Mouse (Mus musculus) embryonic facial prominence, embryonic 13.5 days (tissue): ENCODE data around the gene Per1. TPM values are rescaled to one million over a fixed set of nuclear protein-coding genes. Genes with fewer than 3 reads are reported as not detected.

Experiments
- ATAC-seq: fragments of 200-750 bp; cut with Nextera tagmentation; 2 replicates; pipeline ENCODE4 v1.8.0; 2017; ENCODE audit warnings: low read depth; ENCODE audit not compliant: insufficient number of reproducible peaks, insufficient read depth, low FRiP score, low TSS enrichment
- H3K27ac ChIP-seq: fragments of 300-500 bp; sonication (generic); 2 replicates; pipeline ENCODE4 v1.5.1; 2015; ENCODE audit warnings: moderate library complexity, mild to moderate bottlenecking, inconsistent platforms
- H3K27me3 ChIP-seq: fragments of 300-500 bp; sonication (generic); 2 replicates; pipeline ENCODE4 v1.6.1; 2015; ENCODE audit warnings: mild to moderate bottlenecking, inconsistent platforms
- H3K36me3 ChIP-seq: fragments of 300-500 bp; sonication (generic); 2 replicates; pipeline ENCODE4 v1.6.1; 2015; ENCODE audit warnings: mild to moderate bottlenecking, inconsistent platforms
- H3K4me1 ChIP-seq: fragments of 300-500 bp; sonication (generic); 2 replicates; pipeline ENCODE4 v1.6.1; 2015; ENCODE audit warnings: inconsistent platforms
- H3K4me2 ChIP-seq: fragments of 300-500 bp; sonication (generic); 2 replicates; pipeline ENCODE4 v1.6.1; 2015; ENCODE audit warnings: moderate library complexity, mild to moderate bottlenecking, inconsistent platforms
- H3K4me3 ChIP-seq: fragments of 300-500 bp; sonication (generic); 2 replicates; pipeline ENCODE4 v1.5.1; 2015; ENCODE audit warnings: mild to moderate bottlenecking, inconsistent platforms
- H3K9ac ChIP-seq: fragments of 300-500 bp; sonication (generic); 2 replicates; pipeline ENCODE4 v1.6.1; 2015; ENCODE audit warnings: mild to moderate bottlenecking, inconsistent platforms
- H3K9me3 ChIP-seq: fragments of 300-500 bp; sonication (generic); 2 replicates; pipeline ENCODE4 v1.6.1; 2016; ENCODE audit warnings: inconsistent platforms
- WGBS: fragments of 180-500 bp; shearing (Covaris S2); methylation state at CpG from one replicate; pipeline ENCODE4 v1.1.7; 2015; ENCODE audit warnings: mixed read lengths; 5-methylcytosine and 5-hydroxymethylcytosine counted together
- polyA plus RNA-seq: library from polyadenylated mRNA; unstranded; fragments of >200 nt; fragmentation: Nextera tagmentation; extraction: Ambion mirVana; gene quantifications from 2 replicates; pipeline ENCODE4 v1.2.1, GENCODE M21; 2015

Gene Per1
- 11.1 and 11.5 TPM in 2 replicates for polyA plus RNA-seq

DNA sequence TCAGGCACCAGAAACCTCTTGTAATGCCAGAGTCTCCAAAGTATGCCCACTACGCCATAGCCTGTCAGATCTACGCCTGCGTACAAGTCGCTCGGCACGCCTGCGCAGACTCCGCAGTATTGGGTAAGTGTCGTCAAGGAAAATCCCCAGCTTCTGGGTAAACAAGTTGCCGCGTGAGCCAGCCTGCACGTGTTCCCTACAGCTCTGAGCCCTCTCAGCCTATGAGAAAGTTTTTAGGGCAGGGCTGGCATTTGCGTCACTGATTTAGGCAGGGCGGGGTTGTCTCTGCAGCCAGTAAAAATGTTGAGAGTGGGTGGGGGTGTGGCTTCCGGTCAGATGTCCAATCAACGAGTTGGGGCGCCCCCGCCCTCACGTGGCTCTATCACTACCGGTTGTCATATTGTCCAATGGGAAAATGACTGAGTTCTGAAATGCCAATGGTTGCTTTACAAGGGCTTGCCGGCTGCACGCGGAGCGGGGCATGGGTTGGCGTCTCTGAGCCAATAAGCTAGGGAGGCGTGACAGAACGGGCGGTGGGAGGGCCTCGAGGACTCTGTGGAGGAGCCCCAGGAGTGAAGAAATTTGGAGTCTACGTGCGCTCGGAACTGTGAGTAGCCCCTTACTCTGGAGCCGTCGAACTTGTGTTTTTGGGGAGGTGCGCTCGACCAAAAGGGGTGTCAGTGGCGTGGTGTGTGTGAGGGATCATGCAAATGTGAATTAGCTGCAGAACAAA is at the start of gene Per1:
Gene Per1 (plus strand): TSS at position 521 of the 733 bp plus-strand sequence.
- WGBS = under 1% methylated on average over 37 of the region's 37 CpGs
- peak within 1 kb of the TSS; percentile 94 for H3K27ac ChIP-seq

DNA sequence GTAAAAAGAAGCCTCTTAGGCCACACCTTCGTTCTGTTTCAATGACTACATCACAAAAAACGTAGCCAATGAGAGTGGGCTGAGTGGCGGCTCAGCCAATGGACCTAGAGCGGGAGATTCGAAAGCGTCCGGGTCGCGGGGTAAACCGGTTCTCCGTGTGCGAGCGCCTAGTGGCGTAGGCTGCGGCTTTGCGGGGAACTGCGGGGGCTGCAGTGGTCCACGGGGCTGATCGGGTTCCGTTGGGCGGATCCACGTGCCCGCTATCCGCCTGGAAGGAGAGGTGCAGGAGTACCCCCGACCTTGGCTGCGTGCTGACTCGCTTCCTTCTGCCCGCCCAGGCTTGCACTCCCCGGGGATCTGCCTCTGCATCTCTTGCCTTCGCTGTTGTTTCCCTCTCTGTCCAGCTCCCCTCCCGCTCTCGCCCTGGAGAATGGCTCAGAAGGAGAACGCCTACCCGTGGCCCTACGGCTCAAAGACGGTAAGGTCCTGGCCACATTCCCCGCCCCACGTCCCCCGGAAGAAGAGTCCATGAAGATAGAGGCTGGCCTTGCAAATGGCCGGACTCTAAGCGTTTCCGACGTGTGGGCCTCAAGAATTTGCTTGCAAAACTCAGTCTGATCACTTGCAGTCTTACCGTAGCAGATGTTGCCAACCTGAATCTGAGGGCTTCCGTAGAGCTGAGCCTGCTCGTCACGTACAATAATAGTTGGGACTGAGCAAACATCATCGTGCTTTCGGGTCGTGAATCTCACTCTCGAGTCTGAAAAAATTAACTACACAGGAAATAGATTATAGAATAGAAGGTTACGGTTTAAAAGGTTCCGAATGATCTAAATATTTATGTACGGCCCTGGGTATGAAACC is 49.3 kb upstream of the Per1 start, which contains the start of gene Aurkb:
Gene Aurkb (plus strand): TSS at position 117 of the 864 bp plus-strand sequence.
- no peaks in the 10 kb centered on the region for H3K9me3 ChIP-seq
- peak within 1 kb of the TSS; percentile 86 for H3K4me3 ChIP-seq
- H3K36me3 ChIP-seq = peaks cover 31% of the 10 kb centered on the region
- peak; percentile 59 for ATAC-seq
- under 1% methylated on average over 54 of the region's 54 CpGs for WGBS
- peak within 1 kb of the TSS; percentile 88 for H3K4me2 ChIP-seq
- H3K27me3 ChIP-seq = no peaks in the 10 kb centered on the region
- peak within 1 kb of the TSS; percentile 85 for H3K9ac ChIP-seq
- H3K27ac ChIP-seq = peak within 1 kb of the TSS; percentile 87
- peaks cover 32% of the 10 kb centered on the region for H3K4me1 ChIP-seq

More for the DNA sequence above, at the start of gene Per1:
- peak within 1 kb of the TSS; percentile 67 for H3K4me3 ChIP-seq
- H3K36me3 ChIP-seq = peaks cover 31% of the 10 kb centered on the region
- H3K9me3 ChIP-seq = no peaks in the 10 kb centered on the region
- peaks cover 59% of the 10 kb centered on the region for H3K4me1 ChIP-seq
- H3K4me2 ChIP-seq = peak within 1 kb of the TSS; percentile 98
- no peaks in the 10 kb centered on the region for H3K27me3 ChIP-seq
- ATAC-seq = peak; percentile 91
- H3K9ac ChIP-seq = peak within 1 kb of the TSS; percentile 81

DNA sequence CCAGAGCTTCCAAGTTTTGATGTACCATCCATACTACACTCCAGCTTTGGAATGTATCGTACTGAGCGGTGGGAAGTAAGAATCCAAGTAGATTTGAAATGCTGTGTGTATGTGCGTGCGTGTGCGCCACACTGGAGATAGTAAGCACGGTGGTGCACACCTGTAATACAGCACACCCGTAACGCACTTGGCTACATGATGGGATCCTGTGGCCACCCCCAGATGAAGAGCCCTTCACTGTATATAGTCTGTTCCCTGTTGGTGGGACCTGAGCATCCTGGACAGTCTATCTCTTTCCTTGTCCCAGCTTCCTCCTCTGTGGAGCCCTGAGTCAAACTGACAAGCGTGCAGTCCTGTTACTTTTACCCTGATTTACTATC is 48.6 kb upstream of the Per1 start:
- WGBS = 15% methylated on average over 9 of the region's 9 CpGs
- no peak overlapping the region for H3K27ac ChIP-seq
- peak overlapping the region; percentile 86 for H3K4me3 ChIP-seq
- H3K27me3 ChIP-seq = no peaks in the 10 kb centered on the region
- H3K9me3 ChIP-seq = no peaks in the 10 kb centered on the region
- H3K9ac ChIP-seq = peak overlapping the region; percentile 85
- H3K36me3 ChIP-seq = peaks cover 36% of the 10 kb centered on the region
- H3K4me1 ChIP-seq = peaks cover 32% of the 10 kb centered on the region
- peak overlapping the region; percentile 88 for H3K4me2 ChIP-seq
- no peak for ATAC-seq

DNA sequence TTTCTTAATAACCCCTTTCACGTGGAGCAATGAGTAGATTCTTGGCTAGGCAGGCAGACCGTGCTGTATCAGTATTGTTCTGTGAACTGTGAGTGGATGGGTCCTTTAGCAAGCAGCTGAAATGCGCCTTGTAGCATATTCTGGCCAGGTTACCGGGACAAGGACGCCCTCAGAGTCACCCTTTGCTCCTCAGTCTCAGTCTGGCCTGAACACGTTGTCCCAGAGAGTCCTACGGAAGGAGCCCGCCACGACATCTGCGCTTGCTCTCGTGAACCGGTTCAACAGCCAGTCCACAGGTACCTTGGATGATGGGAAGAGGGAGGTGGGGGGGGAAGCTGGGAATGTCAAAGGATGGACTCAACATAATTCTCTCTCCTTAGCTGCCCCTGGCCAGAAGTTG is 47.4 kb upstream of the Per1 start:
- peaks cover 32% of the 10 kb centered on the region for H3K4me1 ChIP-seq
- H3K4me2 ChIP-seq = peak overlapping the region; percentile 88
- H3K27me3 ChIP-seq = no peaks in the 10 kb centered on the region
- H3K9me3 ChIP-seq = no peaks in the 10 kb centered on the region
- 87% methylated on average over 12 of the region's 12 CpGs for WGBS
- H3K4me3 ChIP-seq = peak overlapping the region; percentile 86; the same call in 1 of the 2 replicates
- H3K9ac ChIP-seq = peak overlapping the region; percentile 32; the same call in 1 of the 2 replicates
- peaks cover 40% of the 10 kb centered on the region for H3K36me3 ChIP-seq
- no peak overlapping the region for H3K27ac ChIP-seq
- no peak for ATAC-seq

DNA sequence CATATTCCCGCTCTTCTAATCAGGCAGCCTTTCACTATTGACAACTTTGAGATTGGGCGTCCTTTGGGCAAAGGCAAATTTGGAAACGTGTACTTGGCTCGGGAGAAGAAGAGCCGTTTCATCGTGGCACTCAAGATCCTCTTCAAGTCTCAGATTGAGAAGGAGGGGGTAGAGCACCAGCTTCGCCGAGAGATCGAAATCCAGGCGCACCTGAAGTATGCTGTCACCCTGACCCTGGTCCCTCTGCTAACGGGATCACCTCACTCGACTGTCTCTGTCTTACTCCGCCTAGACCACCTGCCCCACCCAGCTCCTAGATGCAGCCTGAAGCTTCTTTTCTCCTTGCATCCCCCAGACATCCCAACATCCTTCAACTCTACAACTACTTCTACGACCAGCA is 46.9 kb upstream of the Per1 start:
- Histone ChIP-seq H3K9ac (peak overlapping the region; percentile 22; the same call in 1 of the 2 replicates), H3K4me1 (peaks cover 32% of the 10 kb centered on the region), H3K27me3 (no peaks in the 10 kb centered on the region), H3K9me3 (no peaks in the 10 kb centered on the region), H3K36me3 (peaks cover 43% of the 10 kb centered on the region), H3K4me3 (no peak overlapping the region), H3K4me2 (0 out of 2 replicates have a peak overlapping the region, but pooled peaks have one; percentile 88), H3K27ac (no peak overlapping the region)
- 93% methylated on average over 14 of the region's 14 CpGs for WGBS
- ATAC-seq = no peak

DNA sequence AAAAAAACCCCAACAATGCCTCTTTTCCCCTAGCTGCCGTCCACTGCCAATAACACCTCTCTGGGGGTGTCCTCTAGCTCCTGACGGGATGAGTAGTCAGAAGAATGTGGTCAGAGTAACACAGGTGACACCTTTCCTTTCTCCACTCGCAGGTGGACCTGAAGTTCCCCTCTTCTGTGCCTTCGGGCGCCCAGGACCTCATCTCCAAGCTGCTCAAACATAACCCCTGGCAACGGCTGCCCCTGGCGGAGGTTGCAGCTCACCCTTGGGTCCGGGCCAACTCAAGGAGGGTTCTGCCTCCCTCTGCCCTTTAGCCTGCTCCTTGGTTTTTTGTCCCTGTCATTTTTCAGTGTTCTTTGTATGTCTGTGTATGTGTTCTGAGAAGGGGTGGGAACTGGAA is 44.3 kb upstream of the Per1 start:
- H3K9me3 ChIP-seq = no peaks in the 10 kb centered on the region
- H3K27me3 ChIP-seq = no peaks in the 10 kb centered on the region
- ATAC-seq = no peak
- no peak overlapping the region for H3K9ac ChIP-seq
- no peak overlapping the region for H3K4me2 ChIP-seq
- peaks cover 32% of the 10 kb centered on the region for H3K4me1 ChIP-seq
- no peak overlapping the region for H3K4me3 ChIP-seq
- peaks cover 56% of the 10 kb centered on the region for H3K36me3 ChIP-seq
- H3K27ac ChIP-seq = no peak overlapping the region
- 94% methylated on average over 8 of the region's 8 CpGs for WGBS

DNA sequence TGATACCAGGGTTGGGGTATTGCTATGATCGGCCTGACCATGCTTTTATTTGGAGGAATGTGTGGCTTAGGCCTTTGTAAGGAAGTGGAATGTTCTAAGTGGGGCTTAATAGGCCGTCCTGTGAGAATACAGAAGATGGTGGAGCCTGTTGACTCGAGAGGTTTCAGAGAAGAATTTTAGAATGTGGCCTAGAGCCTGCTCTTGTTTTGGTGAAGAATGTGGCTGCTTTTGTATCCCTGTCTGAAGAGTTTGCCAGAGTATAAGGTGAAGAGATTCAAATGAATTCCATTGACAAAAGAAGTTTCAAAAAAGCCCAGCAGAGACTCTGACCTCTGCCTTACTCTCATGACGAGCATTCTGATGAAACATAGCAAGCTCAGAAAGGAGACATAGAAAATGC is 43.2 kb upstream of the Per1 start:
- ATAC-seq = no peak
- Histone ChIP-seq H3K36me3 (peaks cover 56% of the 10 kb centered on the region), H3K27ac (no peak overlapping the region), H3K9ac (no peak overlapping the region), H3K4me3 (no peak overlapping the region), H3K4me1 (peaks cover 25% of the 10 kb centered on the region), H3K9me3 (no peaks in the 10 kb centered on the region), H3K27me3 (no peaks in the 10 kb centered on the region), H3K4me2 (no peak overlapping the region)
- 87% methylated on average over 4 of the region's 4 CpGs for WGBS

DNA sequence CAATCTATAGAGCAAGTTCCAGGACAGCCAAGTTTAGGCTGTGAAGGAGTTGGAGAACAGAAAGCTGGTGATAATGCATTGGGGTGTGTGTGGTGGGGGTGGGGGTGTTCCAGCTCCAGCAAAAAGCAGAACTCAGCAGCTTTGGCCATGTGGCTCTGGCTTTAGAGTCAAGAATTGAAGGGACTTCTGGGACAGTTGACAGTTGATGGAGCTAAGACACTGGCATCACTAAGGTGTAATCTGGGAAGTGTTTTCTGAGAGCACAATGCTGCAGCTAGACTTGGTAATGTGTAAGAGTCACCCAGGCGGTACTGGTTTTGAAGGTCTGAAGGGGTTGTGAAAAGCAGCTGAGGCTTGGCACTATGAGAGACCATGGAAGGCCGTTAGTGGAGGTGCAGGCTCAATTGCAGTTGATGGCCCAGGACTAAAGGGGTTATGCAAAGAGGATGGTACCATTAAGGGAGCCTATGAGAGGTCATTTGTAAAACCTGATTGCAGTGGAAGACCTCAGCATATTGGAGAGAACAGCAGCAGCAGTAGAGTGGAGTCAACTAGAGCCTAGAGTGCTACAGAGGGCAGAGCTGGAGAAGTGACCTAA is 42.1 kb upstream of the Per1 start:
- Histone ChIP-seq H3K27ac (no peak overlapping the region), H3K4me2 (no peak overlapping the region), H3K27me3 (no peaks in the 10 kb centered on the region), H3K4me3 (no peak overlapping the region), H3K9ac (no peak overlapping the region), H3K36me3 (peaks cover 51% of the 10 kb centered on the region), H3K9me3 (no peaks in the 10 kb centered on the region), H3K4me1 (peaks cover 15% of the 10 kb centered on the region)
- WGBS = 92% methylated on average over 2 of the region's 2 CpGs
- no peak for ATAC-seq

DNA sequence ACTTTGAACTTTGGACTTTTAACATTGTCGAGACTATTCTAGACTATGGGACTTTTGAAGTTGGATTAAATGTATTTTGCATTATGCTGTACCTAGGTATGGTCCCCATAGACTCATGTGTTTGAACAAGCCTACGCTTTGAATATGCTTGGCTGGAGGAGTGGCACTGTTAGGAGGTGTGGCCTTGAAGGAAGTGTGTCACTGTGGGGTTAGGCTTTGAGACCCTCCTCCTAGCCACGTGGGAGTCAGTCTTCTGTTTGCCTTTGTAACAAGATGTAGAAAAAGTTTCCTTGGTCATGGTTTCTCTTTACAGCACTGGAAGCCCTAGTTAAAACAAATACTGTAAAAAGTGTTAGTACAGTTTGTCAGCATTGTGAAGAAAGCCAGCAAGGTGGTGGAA is 41.2 kb upstream of the Per1 start:
- no peak overlapping the region for H3K9ac ChIP-seq
- H3K36me3 ChIP-seq = peaks cover 42% of the 10 kb centered on the region
- no peaks in the 10 kb centered on the region for H3K9me3 ChIP-seq
- H3K4me2 ChIP-seq = no peak overlapping the region
- no peak for ATAC-seq
- peaks cover 15% of the 10 kb centered on the region for H3K4me1 ChIP-seq
- 78% methylated on average over 3 of the region's 3 CpGs for WGBS
- no peak overlapping the region for H3K4me3 ChIP-seq
- no peak overlapping the region for H3K27ac ChIP-seq
- H3K27me3 ChIP-seq = no peaks in the 10 kb centered on the region

DNA sequence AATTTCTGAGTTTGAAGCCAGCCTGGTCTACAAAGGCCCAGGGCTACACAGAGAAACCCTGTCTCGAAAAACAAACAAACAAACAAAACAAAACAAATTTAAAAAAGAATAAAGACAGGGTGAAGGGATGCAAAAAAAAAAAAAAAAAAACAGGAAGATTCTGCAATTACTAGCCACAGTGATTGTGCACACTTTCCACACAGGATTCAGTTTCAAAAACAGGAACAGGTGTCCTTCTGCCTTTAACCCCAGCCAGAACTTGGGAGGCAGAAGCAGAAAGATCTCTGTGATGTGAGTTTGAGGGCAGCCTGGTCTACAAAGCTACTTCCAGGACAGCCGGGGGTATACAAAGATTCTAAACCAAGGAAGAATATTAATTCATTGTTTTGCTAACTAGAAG is 36.8 kb upstream of the Per1 start:
- WGBS = 69% methylated on average over 2 of the region's 2 CpGs
- Histone ChIP-seq H3K4me1 (peaks cover 24% of the 10 kb centered on the region), H3K36me3 (peaks cover 12% of the 10 kb centered on the region), H3K27me3 (no peaks in the 10 kb centered on the region), H3K9me3 (no peaks in the 10 kb centered on the region), H3K4me2 (peak overlapping the region; percentile 84), H3K27ac (peak overlapping the region; percentile 87; the same call in 1 of the 2 replicates), H3K4me3 (peak overlapping the region; percentile 81), H3K9ac (peak overlapping the region; percentile 76)
- no peak for ATAC-seq

DNA sequence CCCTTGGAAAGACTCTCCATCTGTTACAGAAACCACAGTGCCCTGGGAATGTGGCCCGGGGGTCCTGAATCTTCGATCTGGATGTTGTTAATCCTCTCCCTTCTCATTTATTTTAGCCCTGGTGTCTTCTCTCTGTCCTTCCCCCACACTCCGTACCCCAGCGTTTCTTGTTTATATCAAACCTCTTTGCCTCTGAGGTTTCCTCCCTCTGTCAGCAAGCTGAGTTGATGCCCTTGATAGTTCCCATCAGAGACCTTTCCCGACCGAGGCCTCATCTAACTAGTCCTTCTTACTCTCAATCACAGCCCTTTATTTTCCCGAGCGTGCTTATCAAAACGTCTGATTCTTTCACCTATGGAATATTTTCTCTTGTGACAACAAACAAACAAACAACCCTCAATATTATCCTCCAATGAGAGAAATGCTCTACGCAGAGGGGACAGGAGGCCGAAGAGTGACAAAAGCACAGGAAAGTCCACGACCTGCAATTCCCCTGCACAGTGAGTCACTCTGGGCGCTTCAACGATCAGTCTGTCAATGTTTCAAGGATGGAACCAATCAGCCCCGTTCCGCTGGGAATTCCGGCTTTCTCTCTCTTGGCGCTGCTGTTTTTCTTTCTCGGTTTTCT is 36.2 kb upstream of the Per1 start:
- Histone ChIP-seq H3K4me3 (peak overlapping the region; percentile 81), H3K36me3 (peaks cover 6% of the 10 kb centered on the region), H3K27ac (peak overlapping the region; percentile 87), H3K4me1 (peaks cover 24% of the 10 kb centered on the region), H3K9me3 (no peaks in the 10 kb centered on the region), H3K9ac (peak overlapping the region; percentile 76), H3K27me3 (no peaks in the 10 kb centered on the region), H3K4me2 (peak overlapping the region; percentile 84)
- WGBS = under 1% methylated on average over 19 of the region's 19 CpGs
- ATAC-seq = no peak
